29 mouse cellular contexts compared by ENCODE assay signal in genomic region chr15:13100341-13100740, GRCm38 (mm10).
A peak's percentile ranks its signal among the peaks of the same experiment; 100 is the strongest.
DNase-seq lines count a peak whose midpoint lies in the region; ATAC-seq lines count a peak whose summit lies in the region.
"Had no signal": no experiment of that assay in that cellular context is flagged by ENCODE, and none has a peak within 500 bp of the region (broad histone marks: within the 10 kb centered on the region; RNA-seq: fewer than 3 reads in every experiment).

No protein-coding gene starts in this region.

- ATAC-seq in heart, embryonic 11.5 days (replicated peaks; ENCODE audit: insufficient number of reproducible peaks, low FRiP score, low TSS enrichment) = peak; percentile 59; the same call in 1 of the 2 replicates
- peak; percentile 76 for ATAC-seq in heart, embryonic 16.5 days (replicated peaks; ENCODE audit: extremely low read depth, insufficient read depth, low FRiP score)
- ATAC-seq in forebrain, embryonic 15.5 days (replicated peaks) = peak; percentile 70
- no peak for ATAC-seq in liver, embryonic 11.5 days (replicated peaks; ENCODE audit: low FRiP score)
- ATAC-seq: intestine, embryonic 16.5 days; midbrain, embryonic 16.5 days; Patski had no signal

- no peaks in the 10 kb centered on the region for H3K27me3 ChIP-seq in heart, embryonic 11.5 days (ENCODE audit: control insufficient read depth, insufficient read depth, low read length)
- no peaks in the 10 kb centered on the region for H3K27me3 ChIP-seq in heart, embryonic 16.5 days (ENCODE audit: control insufficient read depth, insufficient read depth, low read length)
- H3K27me3 ChIP-seq in forebrain, embryonic 15.5 days = no peaks in the 10 kb centered on the region
- no peaks in the 10 kb centered on the region for H3K27me3 ChIP-seq in liver, embryonic 11.5 days (replicated peaks; ENCODE audit: control insufficient read depth, insufficient read depth, low read length)
- H3K27me3 ChIP-seq: hindbrain, embryonic 12.5 days; liver, embryonic 15.5 days; Patski; stomach, embryonic 15.5 days had no signal

- DNase-seq in heart, postnatal 14 days = no peak
- DNase-seq in heart, postnatal 36 days = no peak
- peak; percentile 59 for DNase-seq in ZHBTc4 (ENCODE audit: low read depth, low spot score)
- DNase-seq in liver, embryonic 11.5 days (ENCODE audit: low spot score) = no peak
- no peak for DNase-seq in layer of hippocampus, postnatal 10 days (ENCODE audit: low spot score in 2 of 2)
- DNase-seq: adrenal gland, postnatal 25 days; B cell, adult 2 months; cerebellum, adult 18-20 months; cerebellum, postnatal 14 days; gastrocnemius, postnatal 25 days; kidney, adult 9 months; kidney, postnatal 14 days; layer of hippocampus, adult 9-11 months; liver; lung, embryonic 14.5 days; lung, postnatal 14 days; right cerebral cortex, postnatal 25 days had no signal

- no peak overlapping the region for H3K27ac ChIP-seq in heart, embryonic 11.5 days (ENCODE audit: low read depth, low read length)
- H3K27ac ChIP-seq in heart, embryonic 16.5 days (ENCODE audit: low read length) = no peak overlapping the region
- H3K27ac ChIP-seq in forebrain, embryonic 15.5 days (replicated peaks) = no peak overlapping the region
- no peak overlapping the region for H3K27ac ChIP-seq in liver, embryonic 11.5 days (ENCODE audit: low read depth, low read length)
- H3K27ac ChIP-seq: hindbrain, embryonic 12.5 days; liver, embryonic 15.5 days; midbrain, embryonic 10.5 days; stomach, embryonic 15.5 days had no signal

- no peaks in the 10 kb centered on the region for H3K9me3 ChIP-seq in heart, embryonic 11.5 days (replicated peaks; ENCODE audit: control insufficient read depth, low read length)
- no peaks in the 10 kb centered on the region for H3K9me3 ChIP-seq in heart, embryonic 16.5 days (replicated peaks; ENCODE audit: control insufficient read depth, low read length)
- no peaks in the 10 kb centered on the region for H3K9me3 ChIP-seq in forebrain, embryonic 15.5 days
- no peaks in the 10 kb centered on the region for H3K9me3 ChIP-seq in liver, embryonic 11.5 days (ENCODE audit: control insufficient read depth, low read length)
- H3K9me3 ChIP-seq: G1E; hindbrain, embryonic 12.5 days; liver, embryonic 15.5 days; midbrain, embryonic 10.5 days; stomach, embryonic 15.5 days had no signal

- no peak overlapping the region for H3K4me3 ChIP-seq in heart, embryonic 11.5 days (ENCODE audit: low read depth, low read length)
- no peak overlapping the region for H3K4me3 ChIP-seq in heart, embryonic 16.5 days (ENCODE audit: low read length)
- no peak overlapping the region for H3K4me3 ChIP-seq in forebrain, embryonic 15.5 days
- no peak overlapping the region for H3K4me3 ChIP-seq in liver, embryonic 11.5 days (ENCODE audit: low read depth, low read length)
- H3K4me3 ChIP-seq: erythroblast, embryonic 14.5 days; hindbrain, embryonic 12.5 days; liver, embryonic 15.5 days; midbrain, embryonic 10.5 days; stomach, embryonic 15.5 days had no signal

- no peak overlapping the region for H3K9ac ChIP-seq in heart, embryonic 11.5 days (ENCODE audit: low read depth, low read length)
- no peak overlapping the region for H3K9ac ChIP-seq in heart, embryonic 16.5 days (ENCODE audit: low read length)
- H3K9ac ChIP-seq in forebrain, embryonic 15.5 days (replicated peaks) = no peak overlapping the region
- no peak overlapping the region for H3K9ac ChIP-seq in liver, embryonic 11.5 days (ENCODE audit: low read depth, low read length)
- H3K9ac ChIP-seq: hindbrain, embryonic 12.5 days; liver, embryonic 15.5 days; lung, embryonic 14.5 days; stomach, embryonic 15.5 days had no signal

- H3K4me2 ChIP-seq in heart, embryonic 11.5 days = no peak overlapping the region
- H3K4me2 ChIP-seq in heart, embryonic 16.5 days (ENCODE audit: low read depth, low read length) = no peak overlapping the region
- no peak overlapping the region for H3K4me2 ChIP-seq in forebrain, embryonic 15.5 days (replicated peaks)
- H3K4me2 ChIP-seq in liver, embryonic 11.5 days = no peak overlapping the region
- H3K4me2 ChIP-seq: hindbrain, embryonic 12.5 days; liver, embryonic 15.5 days; lung, embryonic 14.5 days; stomach, embryonic 15.5 days had no signal

- no peaks in the 10 kb centered on the region for H3K36me3 ChIP-seq in heart, embryonic 11.5 days (ENCODE audit: control insufficient read depth, insufficient read depth, low read length)
- H3K36me3 ChIP-seq in heart, embryonic 16.5 days (ENCODE audit: control insufficient read depth, insufficient read depth) = no peaks in the 10 kb centered on the region
- H3K36me3 ChIP-seq in forebrain, embryonic 15.5 days = no peaks in the 10 kb centered on the region
- H3K36me3 ChIP-seq in liver, embryonic 11.5 days (ENCODE audit: control insufficient read depth, insufficient read depth, low read length) = no peaks in the 10 kb centered on the region
- H3K36me3 ChIP-seq: G1E; hindbrain, embryonic 12.5 days; liver, embryonic 15.5 days; midbrain, embryonic 10.5 days; stomach, embryonic 15.5 days had no signal

- intact Hi-C loops in heart, postnatal 14 days (cut with DNase I) = no loop called here
- intact Hi-C loops in heart, postnatal 36 days (cut with DNase I) = no loop called here

- WGBS in heart, embryonic 11.5 days (ENCODE audit: insufficient replicate concordance) = 40% methylated on average over 6 of the region's 6 CpGs
- 27% methylated on average over 6 of the region's 6 CpGs for WGBS in heart, embryonic 16.5 days
- 41% methylated on average over 6 of the region's 6 CpGs for WGBS in forebrain, embryonic 15.5 days
- 68% methylated on average over 6 of the region's 6 CpGs for WGBS in liver, embryonic 11.5 days

- no peaks in the 10 kb centered on the region; the same call in 1 of the 2 replicates for H3K4me1 ChIP-seq in heart, embryonic 11.5 days (ENCODE audit: control insufficient read depth, insufficient read depth, low read length)
- H3K4me1 ChIP-seq in heart, embryonic 16.5 days (ENCODE audit: control insufficient read depth, insufficient read depth, low read length) = peaks cover 2% of the 10 kb centered on the region; the same call in 1 of the 2 replicates
- peaks cover 8% of the 10 kb centered on the region; the same call in 1 of the 2 replicates for H3K4me1 ChIP-seq in forebrain, embryonic 15.5 days
- no peaks in the 10 kb centered on the region for H3K4me1 ChIP-seq in liver, embryonic 11.5 days (replicated peaks; ENCODE audit: control insufficient read depth, insufficient read depth, low read length)
- H3K4me1 ChIP-seq: hindbrain, embryonic 12.5 days; liver, embryonic 15.5 days; stomach, embryonic 15.5 days had no signal
